Mouse (Mus musculus): ENCODE data around the gene Gm11634. TPM values are rescaled to one million over a fixed set of nuclear protein-coding genes. Genes with fewer than 3 reads are reported as not detected.

The Gm11634 gene
- not detected in 2 replicates for polyA plus RNA-seq (2012; rRNA removed)

GRCm38 (mm10) chr11:101599156-101599555, at the start of gene Gm11634:
Gene Gm11634, minus strand, starts transcription at chr11:101599256.

GRCm38 (mm10) chr11:101626995-101627856, 28.2 kb upstream of the Gm11634 start, which contains the start of gene Rdm1:
Gene Rdm1, plus strand, starts transcription at chr11:101627195.

GRCm38 (mm10) chr11:101582054-101583035, 16.7 kb downstream of the Gm11634 start, which contains the start of gene Tmem106a:
Gene Tmem106a, plus strand, starts transcription at chr11:101582242.

GRCm38 (mm10) chr11:101551751-101552475, 47.1 kb downstream of the Gm11634 start, which contains the start of the genes Brca1 and Nbr1:
Gene Brca1, minus strand, starts transcription at chr11:101551955.
Gene Nbr1, plus strand, starts transcription at chr11:101552149.

Other genes starting within 250 kb of the Gm11634 start
- gene G6pc, start 231.7 kb downstream of the Gm11634 start, polyA plus RNA-seq (2012; rRNA removed) = 0.10 and 0.18 TPM in 2 replicates
- gene Aarsd1, start 181.6 kb downstream of the Gm11634 start, polyA plus RNA-seq (2012; rRNA removed) = 29.9 and 36.8 TPM in 2 replicates
- gene Gm27029, start 174.5 kb downstream of the Gm11634 start, polyA plus RNA-seq (2012; rRNA removed) = 0.37 and 0.47 TPM in 2 replicates
- 29.4 TPM in 2 replicates for gene Rundc1, start 174.2 kb downstream of the Gm11634 start, polyA plus RNA-seq (2012; rRNA removed)
- gene Ptges3l, start 173.9 kb downstream of the Gm11634 start, polyA plus RNA-seq (2012; rRNA removed) = 3.0 and 3.7 TPM in 2 replicates
- 502 and 570 TPM in 2 replicates for gene Rpl27, start 157.0 kb downstream of the Gm11634 start, polyA plus RNA-seq (2012; rRNA removed)
- gene Ifi35, start 150.8 kb downstream of the Gm11634 start, polyA plus RNA-seq (2012; rRNA removed) = 34.0 and 41.4 TPM in 2 replicates
- 51.3 and 74.9 TPM in 2 replicates for gene Rnd2, start 134.3 kb downstream of the Gm11634 start, polyA plus RNA-seq (2012; rRNA removed)
- 177 and 199 TPM in 2 replicates for gene Vat1, start 133.0 kb downstream of the Gm11634 start, polyA plus RNA-seq (2012; rRNA removed)
- gene Brca1, start 47.3 kb downstream of the Gm11634 start, polyA plus RNA-seq (2012; rRNA removed) = 1.8 and 2.1 TPM in 2 replicates
- gene Nbr1, start 47.1 kb downstream of the Gm11634 start, polyA plus RNA-seq (2012; rRNA removed) = 125 and 130 TPM in 2 replicates
- gene Tmem106a, start 17.0 kb downstream of the Gm11634 start, polyA plus RNA-seq (2012; rRNA removed) = 22.4 and 28.1 TPM in 2 replicates
- gene Rdm1, start 27.9 kb upstream of the Gm11634 start, polyA plus RNA-seq (2012; rRNA removed) = 23.0 and 23.3 TPM in 2 replicates
- 19.7 and 24.1 TPM in 2 replicates for gene Arl4d, start 66.3 kb upstream of the Gm11634 start, polyA plus RNA-seq (2012; rRNA removed)
- gene Dhx8, start 133.7 kb upstream of the Gm11634 start, polyA plus RNA-seq (2012; rRNA removed) = 11.8 and 13.4 TPM in 2 replicates
- 2.4 and 2.6 TPM in 2 replicates for gene Etv4, start 186.1 kb upstream of the Gm11634 start, polyA plus RNA-seq (2012; rRNA removed)